Mouse (Mus musculus): ENCODE measurements around the gene Gm10477.

DNA sequence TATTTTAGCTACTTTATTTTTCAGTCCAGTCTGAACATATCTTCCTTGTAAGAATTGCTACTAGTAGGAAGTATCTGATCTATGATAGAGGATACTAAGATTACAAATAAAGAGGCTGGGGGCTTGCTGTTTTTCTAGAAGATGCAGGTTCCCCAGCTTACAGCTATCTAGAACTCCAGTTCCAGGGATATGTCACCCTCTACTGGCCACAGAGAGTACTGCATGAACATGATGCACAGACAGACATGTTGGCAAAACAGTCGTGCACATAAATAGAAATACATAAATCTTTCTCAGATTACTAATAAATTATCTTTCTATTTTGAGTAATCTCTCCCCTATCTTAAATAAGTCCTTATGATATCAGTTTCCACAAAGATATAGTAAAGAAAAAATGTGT, 34.8 kb upstream of the Gm10477 start:
- TF ChIP-seq CTCF (IDR thresholded peaks at IDR 0.05) (peak; percentile 83), EP300 (IDR thresholded peaks at IDR 0.05) (no peak)
